9 mouse cellular contexts compared by ENCODE assay signal in the genomic region with DNA sequence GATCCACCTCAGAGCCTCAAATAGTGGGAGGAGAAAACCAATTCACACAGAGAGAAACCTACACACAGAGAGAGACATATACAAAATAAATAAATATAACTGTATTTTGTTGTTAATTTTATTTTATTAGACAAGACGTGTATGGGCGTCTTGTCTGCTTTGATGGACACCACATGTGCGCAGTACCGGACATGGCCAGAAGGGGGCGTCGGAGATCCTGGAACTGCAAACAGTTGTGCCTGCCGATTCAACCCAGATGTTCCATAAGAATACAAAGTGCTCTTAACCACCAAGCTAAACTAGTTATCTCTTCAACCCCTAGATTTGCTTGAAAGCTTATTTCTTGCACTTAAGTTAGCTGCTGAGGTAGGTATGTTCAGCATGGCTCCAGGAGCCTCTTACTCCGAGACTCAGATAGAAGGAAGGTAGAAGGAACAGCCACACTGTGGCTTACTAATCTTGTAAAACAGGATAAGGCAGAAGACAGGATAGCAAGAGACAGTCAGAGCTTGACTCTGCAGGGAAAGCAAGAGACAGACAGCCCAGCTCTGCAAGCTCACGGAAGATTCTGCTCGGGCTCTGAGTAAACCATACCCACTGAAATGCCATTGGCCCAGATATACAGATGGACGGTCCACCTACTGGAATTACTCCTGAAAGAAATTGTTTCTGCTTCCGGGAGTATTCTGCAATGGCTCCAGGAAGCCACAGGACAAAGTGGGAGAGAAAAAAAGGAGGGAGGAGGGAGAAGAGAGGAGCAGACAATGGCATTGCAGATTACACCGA. TPM values are rescaled to one million over a fixed set of nuclear protein-coding genes. Genes with fewer than 3 reads are reported as not detected.
DNase-seq lines count a peak whose midpoint lies in the region; ATAC-seq and TF ChIP-seq lines count a peak whose summit lies in the region.
"Had no signal": no experiment of that assay in that cellular context is flagged by ENCODE, and none has a peak within 500 bp of the region (broad histone marks: within the 10 kb centered on the region; RNA-seq: fewer than 3 reads in every experiment).

No protein-coding gene starts in this region.

- peak; percentile 85 for TF ChIP-seq CTCF in ES-Bruce4 (IDR thresholded peaks at IDR 0.05; ENCODE audit: low read depth, low read length)
- TF ChIP-seq CTCF in liver, postnatal 0 days (IDR thresholded peaks at IDR 0.05; ENCODE audit: low read depth): peak; percentile 83

- H3K36me3 ChIP-seq in ES-Bruce4 (ENCODE audit: control insufficient read depth, insufficient read depth, low read length, poor library complexity, severe bottlenecking): no peaks in the 10 kb centered on the region
- no peaks in the 10 kb centered on the region for H3K36me3 ChIP-seq in liver, postnatal 0 days (replicated peaks; ENCODE audit: insufficient read depth, low read length)
- H3K36me3 ChIP-seq: heart, embryonic 13.5 days had no signal

- 56% methylated on average over 13 of the region's 13 CpGs for WGBS in liver, postnatal 0 days (ENCODE audit: insufficient replicate concordance)

- H3K27me3 ChIP-seq in ES-Bruce4 (ENCODE audit: control insufficient read depth, insufficient read depth, low read length, poor library complexity, severe bottlenecking): peaks cover 5% of the 10 kb centered on the region
- peaks cover 18% of the 10 kb centered on the region for H3K27me3 ChIP-seq in liver, postnatal 0 days (ENCODE audit: insufficient read depth, low read length)

- no peak for TF ChIP-seq POLR2A in ES-Bruce4 (IDR thresholded peaks at IDR 0.05; ENCODE audit: insufficient read depth, low read length)

- peak; percentile 14 for DNase-seq in layer of hippocampus, adult 11-12 months (ENCODE audit: low spot score)
- DNase-seq in layer of hippocampus, adult 18-20 months (ENCODE audit: low spot score in 2 of 2): no peak
- peak; percentile 19 for DNase-seq in adrenal gland, adult 2 months
- DNase-seq in forelimb bud, embryonic 11.5 days (ENCODE audit: low read depth, low spot score): peak; percentile 40
- DNase-seq in liver, postnatal 0 days: peak; percentile 73
- DNase-seq in testis, postnatal 10 days (ENCODE audit: low spot score): peak; percentile 85

- H3K27ac ChIP-seq in ES-Bruce4 (ENCODE audit: insufficient read depth, low read length): no peak overlapping the region
- H3K27ac ChIP-seq in liver, postnatal 0 days (ENCODE audit: low read depth): no peak overlapping the region
- H3K27ac ChIP-seq: heart, embryonic 13.5 days had no signal

- no peaks in the 10 kb centered on the region; the same call in 1 of the 2 replicates for H3K9me3 ChIP-seq in ES-Bruce4 (replicated peaks; ENCODE audit: control insufficient read depth, insufficient read depth, low read length, poor library complexity, severe bottlenecking)
- H3K9me3 ChIP-seq in liver, postnatal 0 days (ENCODE audit: low read length): no peaks in the 10 kb centered on the region

- H3K9ac ChIP-seq in ES-Bruce4 (ENCODE audit: low read depth, poor library complexity, severe bottlenecking): no peak overlapping the region
- H3K9ac ChIP-seq in liver, postnatal 0 days (replicated peaks): no peak overlapping the region
- H3K9ac ChIP-seq: heart, embryonic 13.5 days had no signal

- H3K4me1 ChIP-seq in ES-Bruce4 (ENCODE audit: control insufficient read depth, insufficient read depth, low read length): no peaks in the 10 kb centered on the region
- H3K4me1 ChIP-seq in liver, postnatal 0 days (ENCODE audit: insufficient read depth): 0 out of 2 replicates have a peak, but pooled peaks cover 3% of the 10 kb centered on the region

- H3K4me3 ChIP-seq in ES-Bruce4 (ENCODE audit: low read depth, low read length): no peak overlapping the region
- no peak overlapping the region for H3K4me3 ChIP-seq in liver, postnatal 0 days (ENCODE audit: low read depth, low read length)
- H3K4me3 ChIP-seq: heart, embryonic 13.5 days had no signal

- ATAC-seq in liver, postnatal 0 days: no peak
- no peak; the same call in 1 of the 2 replicates for ATAC-seq in erythroblast, adult 5-6 weeks (replicated peaks; ENCODE audit: low FRiP score, poor library complexity, severe bottlenecking)

- no peak overlapping the region for H3K4me2 ChIP-seq in liver, postnatal 0 days (ENCODE audit: low read depth, low read length)
- H3K4me2 ChIP-seq: heart, embryonic 13.5 days had no signal

- no peak for TF ChIP-seq EP300 in ES-Bruce4 (IDR thresholded peaks at IDR 0.05; ENCODE audit: insufficient read depth, low read depth, low read length)
- no peak for TF ChIP-seq EP300 in liver, postnatal 0 days (IDR thresholded peaks at IDR 0.05; ENCODE audit: low read depth)

RNA-seq across cellular contexts. Expression of a gene that starts 54.9 kb away (rescaled TPM):
- 10 to 100 TPM; 11.6 to 14.7 TPM for total RNA-seq in layer of hippocampus, adult 18-20 months (2021)
- 23.0 and 23.3 TPM in 2 replicates for polyA plus RNA-seq in ES-Bruce4 (2011; ENCODE audit: insufficient read depth, insufficient read length, low read depth, missing spikeins)
- total RNA-seq in adrenal gland, adult 2 months (2021): 10 to 100 TPM; 55.5 to 72.8 TPM
- 6.9 and 7.6 TPM in 2 replicates for polyA plus RNA-seq in adrenal gland, adult 2 months (2012; rRNA removed)
- 47.3 and 51.9 TPM in 2 replicates for polyA plus RNA-seq in liver, postnatal 0 days (2015; fragmentation: Nextera tagmentation; extraction: Ambion mirVana)
- total RNA-seq in erythroblast, adult 5-6 weeks (2015; ENCODE audit: low replicate concordance): 12.5 and 20.0 TPM in 2 replicates
- total RNA-seq in erythroblast, adult 5-6 weeks (2017; ENCODE audit: low replicate concordance): 26.9 and 35.7 TPM in 2 replicates

RNA-seq across cellular contexts. Expression of a gene that starts 55.2 kb away (rescaled TPM):
- 1 to 10 TPM in 1 of 2 experiments, under 1 TPM in 1; 0.81 to 1.2 TPM for total RNA-seq in layer of hippocampus, adult 18-20 months (2021)
- polyA plus RNA-seq in ES-Bruce4 (2011; ENCODE audit: insufficient read depth, insufficient read length, low read depth, missing spikeins): 48.0 and 49.1 TPM in 2 replicates
- 1 to 10 TPM; 3.3 to 3.9 TPM for total RNA-seq in adrenal gland, adult 2 months (2021)
- 1.7 and 2.6 TPM in 2 replicates for polyA plus RNA-seq in adrenal gland, adult 2 months (2012; rRNA removed)
- polyA plus RNA-seq in liver, postnatal 0 days (2015; fragmentation: Nextera tagmentation; extraction: Ambion mirVana): 10.6 and 11.8 TPM in 2 replicates
- 14.2 and 14.6 TPM in 2 replicates for total RNA-seq in erythroblast, adult 5-6 weeks (2015; ENCODE audit: low replicate concordance)
- total RNA-seq in erythroblast, adult 5-6 weeks (2017; ENCODE audit: low replicate concordance): 11.0 and 11.9 TPM in 2 replicates

Comparison
In these comparisons a context has a peak if more than half of its experiments do, and no peak if none do; other contexts are left out.
1. DNase-seq: peak in layer of hippocampus, adult 11-12 months (single experiment), adrenal gland, adult 2 months (single experiment), forelimb bud, embryonic 11.5 days (single experiment), liver, postnatal 0 days (single experiment) and testis, postnatal 10 days (single experiment); none in layer of hippocampus, adult 18-20 months (0 of 2).